Mouse (Mus musculus) adrenal gland (tissue): ENCODE results near the gene Alad.
"Not testable (repeated sequence)": the region's sequence is repeated elsewhere in the genome, so short reads cannot be mapped to it uniquely, and the experiment has no call there.

Experiments
- intact Hi-C: fragments of 180-260 bp; cut with DNase I; formaldehyde crosslinking; loops from one replicate; pipeline ENCODE4 v1.15.1; 2025

Gene Alad

DNA sequence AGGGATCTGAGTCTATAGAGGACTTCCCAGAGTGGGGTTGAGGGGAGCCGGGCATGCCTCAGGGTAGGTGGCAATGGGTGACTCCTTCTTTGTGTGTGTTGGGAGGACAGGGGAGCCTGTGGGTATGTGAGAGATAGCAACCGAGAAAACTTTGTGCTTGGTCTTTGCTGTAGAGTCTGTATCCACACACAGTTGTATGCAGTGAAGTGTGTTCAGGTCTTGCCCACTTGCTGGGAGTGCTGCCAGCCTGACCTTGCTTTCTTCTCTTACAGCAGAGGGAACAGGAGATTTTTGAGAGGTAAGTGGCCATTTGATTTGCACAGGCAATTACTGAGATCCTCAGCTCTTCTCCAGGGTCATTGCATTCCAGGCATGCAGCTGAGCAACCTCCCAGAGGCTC is 31.8 kb downstream of the Alad start:
- intact Hi-C loops: no loop called here

DNA sequence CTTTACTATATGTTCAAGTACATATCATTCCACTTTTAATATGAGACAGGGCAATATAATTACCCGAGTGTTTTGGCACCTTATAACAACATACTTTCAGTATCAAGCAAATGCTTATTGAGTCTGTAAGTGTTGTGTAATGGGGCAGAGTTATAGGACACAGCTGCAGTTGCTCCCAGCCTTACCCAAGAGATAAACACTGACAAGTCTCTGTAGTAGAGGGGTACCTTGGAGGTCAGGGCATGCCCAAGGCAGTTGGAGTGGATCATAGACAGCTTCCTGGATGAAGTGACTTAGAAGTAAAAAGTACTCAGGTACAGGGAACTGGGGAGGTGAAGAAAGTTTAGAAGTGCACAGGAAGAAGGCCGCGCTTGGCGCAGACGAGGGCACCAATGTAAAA is 32.5 kb downstream of the Alad start:
- intact Hi-C loops: no loop called here

DNA sequence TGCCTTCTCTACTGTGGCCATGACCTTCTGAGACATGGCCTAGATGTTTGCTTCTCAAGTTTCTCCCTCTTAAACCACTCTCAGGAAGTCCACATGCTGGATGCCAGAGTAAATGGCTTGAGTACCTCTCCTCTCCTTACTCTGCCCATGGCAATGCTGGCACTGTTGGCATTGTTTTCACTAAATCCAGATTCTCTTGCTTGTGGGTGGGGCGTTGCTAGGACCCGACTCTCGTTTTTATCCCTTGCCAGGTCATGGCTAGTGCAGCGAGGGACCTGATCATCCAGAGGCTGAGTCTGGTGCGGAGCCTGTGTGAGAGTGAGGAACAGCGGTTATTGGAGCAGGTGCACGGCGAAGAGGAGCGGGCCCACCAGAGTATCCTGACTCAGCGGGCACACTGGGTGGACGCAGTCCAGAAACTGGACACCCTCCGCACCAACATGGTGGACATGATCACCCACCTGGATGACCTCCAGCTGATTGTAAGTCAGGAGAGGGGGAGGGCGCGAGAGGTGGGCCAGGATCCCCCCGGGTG is 33.5 kb downstream of the Alad start:
- intact Hi-C loops: no loop called here

DNA sequence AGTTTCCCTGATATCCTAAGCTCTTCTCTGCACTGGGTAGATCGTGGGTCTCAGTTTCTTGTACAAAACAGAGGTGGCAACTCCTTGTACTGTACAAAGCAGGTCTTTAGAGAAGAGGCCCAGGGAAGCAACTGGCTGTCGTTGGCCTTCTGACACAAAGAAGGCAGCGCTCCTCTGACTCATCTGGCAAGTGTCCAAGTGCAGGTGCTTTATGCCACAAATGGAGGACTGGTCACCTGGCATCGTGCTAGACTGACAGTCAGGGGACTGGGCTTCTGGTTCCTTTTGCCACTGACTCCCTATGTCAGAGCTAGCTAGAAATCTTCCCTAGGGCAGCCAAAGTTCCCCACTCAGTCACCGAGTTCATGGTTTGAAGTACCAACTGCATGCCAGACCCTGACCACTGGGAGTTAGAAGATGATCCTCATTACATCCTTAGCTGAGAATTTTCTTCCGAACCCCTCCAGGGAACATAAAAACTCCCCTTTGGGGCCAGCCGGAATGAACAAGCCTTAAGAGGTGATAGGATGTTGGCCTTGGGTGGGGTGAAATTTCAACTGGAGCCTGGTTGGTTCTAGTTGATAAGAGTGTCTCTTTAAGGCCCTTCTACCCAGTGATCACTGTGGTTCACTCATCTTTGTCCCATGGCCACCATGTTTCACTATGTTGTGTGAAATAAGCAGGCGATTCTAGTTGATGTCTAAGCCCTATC is 34.1 kb downstream of the Alad start:
- intact Hi-C loops: no loop called here

DNA sequence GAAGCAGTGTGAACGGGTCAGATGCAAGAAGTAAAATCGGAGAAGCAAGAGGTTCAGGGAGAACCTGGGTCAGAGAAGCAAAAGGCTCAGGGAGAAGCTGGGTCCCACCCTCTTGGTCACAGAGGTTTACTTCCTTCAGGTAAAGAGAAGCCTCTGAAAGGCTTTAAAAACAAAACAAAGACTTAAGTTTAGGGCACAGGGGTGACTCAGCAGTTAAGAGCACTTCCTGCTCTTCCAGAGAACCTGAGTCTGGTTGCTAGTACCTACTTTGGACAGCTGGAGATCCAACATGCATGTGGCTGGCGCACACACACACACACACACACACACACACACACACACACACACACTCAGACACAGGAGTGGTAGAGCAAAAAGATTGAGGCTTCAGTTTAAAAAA is 34.8 kb downstream of the Alad start:
- intact Hi-C loops: no loop called here

DNA sequence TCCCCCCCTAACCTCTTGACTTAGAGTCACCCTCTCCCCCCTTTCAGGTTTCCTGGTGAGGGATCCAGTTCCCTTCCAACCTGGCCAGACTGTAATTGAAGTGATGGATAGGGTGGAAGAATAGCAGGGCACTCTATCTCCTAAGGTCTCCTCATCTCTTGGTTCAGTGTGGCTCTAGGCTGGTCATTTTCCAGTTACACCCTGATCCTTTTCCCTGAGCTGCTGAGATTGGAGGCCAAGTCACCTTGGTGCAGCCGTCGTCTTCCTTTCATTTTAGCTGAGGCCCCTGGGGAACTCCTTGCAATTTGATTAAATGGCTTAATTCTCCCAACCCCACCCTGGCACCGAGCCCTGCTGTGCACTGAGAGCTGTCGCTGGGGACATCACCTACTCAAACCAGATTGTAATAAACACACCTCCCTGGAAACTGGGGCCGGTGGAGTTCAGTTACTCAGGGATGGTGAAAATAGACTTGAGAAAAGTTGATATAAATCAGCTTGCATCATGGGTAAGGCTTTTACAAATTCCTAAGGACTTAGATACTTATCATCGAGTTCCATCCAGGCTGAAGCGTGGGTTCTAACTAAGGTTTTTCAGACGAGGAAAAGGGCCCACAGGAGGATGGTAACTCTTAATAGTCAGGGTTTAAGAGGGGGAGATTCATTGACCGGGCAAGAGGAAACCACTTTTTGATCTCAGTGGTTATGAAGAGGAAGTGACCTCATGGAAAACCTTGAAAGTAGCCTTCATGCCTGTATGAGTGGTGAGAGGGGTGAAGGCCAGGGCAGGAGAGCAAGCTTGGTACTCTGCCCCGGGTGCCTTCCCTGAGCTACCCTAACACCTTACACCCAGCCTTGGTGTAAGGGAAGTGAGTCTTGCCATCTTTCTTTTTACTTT is 38.8 kb downstream of the Alad start:
- intact Hi-C loops: no loop called here

DNA sequence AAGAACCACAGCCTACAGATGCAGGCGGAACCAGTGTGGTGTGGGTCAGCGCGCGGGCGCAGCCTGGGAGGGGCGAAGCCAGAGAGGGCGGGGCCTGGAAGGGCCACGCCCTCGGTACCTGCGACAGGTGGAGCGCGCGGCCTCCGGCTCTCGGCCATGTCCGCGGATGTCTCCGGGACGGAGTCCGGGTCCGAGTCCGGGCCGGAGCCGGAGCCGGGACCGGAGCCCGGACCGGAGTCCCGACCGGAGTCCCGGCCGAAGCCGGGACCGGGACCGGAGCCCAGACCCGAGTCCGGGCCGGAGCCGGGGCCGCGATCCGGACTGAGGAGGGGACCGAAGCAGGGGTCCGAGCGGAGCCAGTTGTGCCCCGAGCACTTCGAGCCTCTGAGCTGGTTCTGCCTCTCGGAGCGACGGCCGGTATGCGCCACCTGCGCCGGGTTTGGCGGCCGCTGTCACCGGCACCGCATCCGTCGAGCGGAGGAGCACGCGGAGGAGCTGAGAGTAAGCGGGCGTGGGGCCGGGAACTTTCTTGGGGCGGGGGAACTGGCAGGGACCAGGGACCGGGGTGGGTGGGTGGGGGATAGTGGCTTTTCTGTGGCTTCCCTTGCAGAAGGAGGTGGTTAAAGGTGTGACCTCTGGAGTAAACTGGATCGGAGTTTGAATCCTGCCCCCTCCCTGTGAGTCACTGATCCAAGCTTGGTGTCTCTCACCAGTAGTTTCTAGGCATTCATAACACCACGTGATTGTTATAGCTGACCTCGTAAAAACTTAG is 39.6 kb downstream of the Alad start, which contains the start of gene Bspry:
Gene Bspry, plus strand, starts transcription at position 117 of the 772 bp plus-strand sequence.
- intact Hi-C loops: no loop called here

DNA sequence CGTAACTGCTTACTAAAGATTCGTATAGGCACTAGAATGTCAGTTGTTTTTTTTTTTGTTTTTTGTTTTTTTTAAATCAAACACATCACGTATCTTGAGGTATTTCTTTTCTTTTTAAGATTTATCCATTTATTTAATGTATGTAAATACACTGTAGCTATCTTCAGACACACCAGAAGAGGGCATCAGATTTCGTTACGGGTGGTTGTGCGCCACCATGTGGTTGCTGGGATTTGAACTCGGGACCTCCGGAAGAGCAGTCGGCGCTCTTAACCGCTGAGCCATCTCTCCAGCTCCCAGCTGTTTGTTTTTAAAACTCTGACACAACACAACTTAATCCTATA is 40.2 kb downstream of the Alad start:
- intact Hi-C loops: not testable (repeated sequence)

DNA sequence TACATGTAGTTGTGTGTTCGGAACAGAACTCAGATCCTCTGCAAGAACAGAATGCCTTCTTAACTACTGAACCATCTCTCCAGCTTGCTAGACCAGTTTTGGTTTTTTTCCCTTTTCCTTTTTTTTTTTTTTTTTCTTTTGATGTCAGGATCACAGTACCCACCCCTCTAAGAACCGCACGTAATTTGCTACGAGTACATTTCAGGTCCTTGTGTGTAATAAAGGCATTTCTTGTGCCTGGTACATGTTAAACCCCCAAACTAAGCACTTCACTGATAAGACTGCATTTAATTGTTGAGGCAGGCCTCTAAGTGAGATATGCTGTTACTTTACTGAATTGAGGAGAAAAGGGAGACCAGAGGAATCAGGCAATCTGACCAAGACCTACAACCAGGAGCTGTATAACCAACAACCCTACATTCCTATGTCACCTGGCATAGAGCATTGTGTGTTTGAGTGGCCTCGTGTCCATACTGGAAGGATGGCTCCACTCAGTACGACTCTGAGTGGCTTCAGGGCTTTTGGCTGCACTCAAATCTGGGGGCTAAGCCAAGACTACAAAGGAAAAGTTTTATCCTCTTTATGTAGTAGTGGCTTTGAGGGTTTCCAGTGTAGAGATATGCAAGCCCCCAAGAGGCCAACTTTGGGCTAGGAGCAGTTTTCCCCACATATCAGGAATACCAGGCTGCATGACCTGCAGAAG is 42.0 kb downstream of the Alad start:
- intact Hi-C loops: no loop called here

DNA sequence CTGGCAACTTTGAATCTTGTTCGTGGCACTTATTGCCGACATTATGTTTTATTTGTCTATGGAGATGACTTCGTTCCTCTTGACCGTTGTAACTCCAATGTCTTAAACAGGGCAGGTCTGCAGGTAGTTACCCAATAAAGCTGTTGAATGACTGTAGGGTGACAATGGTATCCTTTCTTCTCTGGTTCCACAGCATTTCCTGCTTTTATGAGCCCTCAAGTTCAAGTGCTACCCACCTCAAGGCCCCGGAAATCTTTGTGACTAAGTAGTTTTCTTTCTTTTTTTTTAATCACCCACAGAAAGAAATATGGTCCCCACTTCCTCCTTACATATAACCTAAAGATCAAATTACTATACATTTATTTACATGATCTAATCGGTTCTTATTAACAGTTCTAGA is 43.9 kb downstream of the Alad start:
- intact Hi-C loops: no loop called here

DNA sequence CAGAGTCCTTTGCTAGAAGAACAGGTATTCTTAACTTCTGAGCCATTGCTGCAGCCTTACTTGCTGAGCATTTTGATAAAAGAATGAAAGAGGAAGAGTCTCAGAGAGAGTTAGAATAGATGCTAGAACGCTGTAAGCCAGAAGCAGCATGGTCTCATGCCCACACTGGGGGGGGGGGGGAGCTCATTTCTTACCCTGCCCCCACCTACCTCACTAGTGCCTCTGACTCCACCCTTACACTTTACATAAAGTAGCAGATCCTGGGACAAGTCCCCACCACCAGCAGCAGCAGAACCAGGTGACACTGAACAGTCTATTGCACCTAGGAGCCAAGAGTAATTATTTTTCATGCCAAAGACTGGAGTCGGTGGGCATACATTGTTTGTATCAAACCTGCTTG is 44.6 kb downstream of the Alad start:
- intact Hi-C loops: no loop called here

DNA sequence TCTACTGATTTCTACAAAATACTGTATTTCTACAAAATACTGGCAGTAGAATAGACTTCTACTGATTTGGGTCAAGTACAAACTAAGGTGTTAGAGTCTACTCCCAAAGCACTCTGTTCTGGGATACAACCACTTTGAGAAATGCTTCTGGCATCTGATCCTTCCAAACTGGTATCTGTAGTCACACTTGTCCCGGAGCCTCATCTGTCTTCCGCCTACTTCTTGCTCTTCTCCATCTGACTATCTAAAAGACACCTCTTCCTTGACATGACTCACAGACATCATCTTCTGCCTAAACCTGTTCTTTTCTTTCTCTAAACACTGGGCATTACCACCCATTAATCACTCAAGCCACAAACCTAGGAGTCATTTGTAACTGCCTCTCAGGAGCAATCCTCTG is 47.6 kb downstream of the Alad start:
- intact Hi-C loops: no loop called here

DNA sequence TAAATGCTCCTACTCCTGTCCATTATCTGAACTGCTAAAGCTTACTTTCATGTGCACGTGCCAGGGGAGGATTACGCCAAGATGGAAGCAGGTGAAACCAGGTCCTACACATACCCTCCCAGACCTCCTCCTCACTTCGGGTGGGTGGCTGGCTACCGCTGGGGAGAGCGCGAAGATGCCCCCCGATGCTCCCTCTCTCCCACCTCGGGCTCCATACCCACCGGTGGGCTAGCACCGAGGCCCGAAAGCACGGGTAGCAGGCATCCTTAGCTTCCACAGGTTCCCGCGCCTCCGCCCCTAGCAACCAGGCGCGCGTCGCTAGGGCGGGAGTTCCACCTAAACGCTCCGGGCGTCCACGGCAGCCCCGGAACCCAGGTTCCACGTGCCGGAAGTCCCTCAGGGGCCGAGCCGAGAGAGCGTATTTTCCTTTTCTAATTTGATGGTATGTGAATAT is 49.1 kb downstream of the Alad start, which contains the start of gene Wdr31:
Gene Wdr31, minus strand, starts transcription at position 299 of the 454 bp plus-strand sequence.
- intact Hi-C loops: no loop called here

DNA sequence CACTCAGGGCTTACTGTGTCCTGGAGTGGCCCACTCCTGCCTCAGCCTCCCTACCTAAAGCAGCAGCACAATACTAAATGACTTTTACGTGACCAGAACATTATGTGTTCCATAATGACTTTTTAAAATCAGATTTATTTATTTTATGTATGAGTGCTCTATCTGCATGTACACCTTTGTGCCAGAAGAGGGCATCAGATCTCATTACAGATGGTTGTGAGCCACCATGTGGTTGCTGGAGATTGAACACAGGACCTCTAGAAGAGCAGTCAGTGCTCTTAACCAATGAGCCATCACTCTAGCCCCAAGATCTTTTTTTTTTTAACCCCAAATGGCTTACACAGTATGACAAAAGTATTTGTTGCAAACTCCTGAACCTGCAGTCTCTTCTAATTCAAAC is 51.6 kb downstream of the Alad start:
- intact Hi-C loops: loop anchor here (10.0 kb wide), 1 partner anchor 227 kb away; no protein-coding TSS in a partner anchor

DNA sequence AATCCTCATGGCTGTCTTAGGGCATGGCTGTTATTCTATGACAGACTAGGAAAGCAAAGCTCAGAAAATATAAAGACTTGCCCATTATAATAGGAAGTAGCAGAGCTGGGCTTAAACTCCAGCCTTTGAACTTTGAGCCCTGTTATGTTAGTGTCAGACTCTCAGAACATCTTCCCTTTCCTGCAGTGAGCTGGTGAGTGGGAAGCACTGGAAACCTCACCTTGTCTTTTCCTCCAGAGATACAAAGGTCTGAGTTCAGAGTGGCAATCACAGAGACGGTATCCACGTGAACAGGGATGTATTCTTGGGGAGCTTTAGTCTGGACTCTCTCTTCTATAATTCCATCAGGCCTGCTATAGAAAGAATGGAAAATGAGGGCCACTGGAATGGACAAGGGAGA is 56.6 kb downstream of the Alad start:
- intact Hi-C loops: loop anchor here (10.0 kb wide), 1 partner anchor 232 kb away; no protein-coding TSS in a partner anchor

DNA sequence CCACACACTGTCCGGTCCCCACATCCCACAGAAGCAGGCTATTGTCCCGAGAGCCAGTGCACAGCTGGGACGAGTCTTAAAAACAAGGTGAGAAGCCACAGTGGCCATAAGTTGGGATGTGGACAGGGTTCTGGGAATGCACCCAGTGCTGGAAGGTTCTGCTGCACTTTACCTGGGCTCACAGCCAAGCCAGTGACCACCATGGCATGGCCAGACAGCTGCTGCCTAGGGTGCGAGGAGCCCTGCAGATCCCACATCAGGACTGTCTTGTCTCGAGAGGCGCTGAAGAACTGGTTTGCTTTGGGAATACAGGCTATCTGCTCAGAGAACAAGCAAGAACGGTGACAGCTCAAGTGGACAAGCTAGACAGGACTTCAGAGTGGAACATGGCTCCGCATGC is 59.4 kb downstream of the Alad start:
- intact Hi-C loops: loop anchor here (10.0 kb wide), 1 partner anchor 234 kb away; no protein-coding TSS in a partner anchor
